Mouse (Mus musculus) cerebellum, adult 18-20 months (tissue): Measurements from ENCODE around the gene Ifnar1.
"Not testable (repeated sequence)": the region's sequence is repeated elsewhere in the genome, so short reads cannot be mapped to it uniquely, and the experiment has no call there.

Experiments used
- DNase-seq, 2 experiments: peaks; one replicate each; pipeline ENCODE4 v3.0.0; 2021

The Ifnar1 gene

DNA sequence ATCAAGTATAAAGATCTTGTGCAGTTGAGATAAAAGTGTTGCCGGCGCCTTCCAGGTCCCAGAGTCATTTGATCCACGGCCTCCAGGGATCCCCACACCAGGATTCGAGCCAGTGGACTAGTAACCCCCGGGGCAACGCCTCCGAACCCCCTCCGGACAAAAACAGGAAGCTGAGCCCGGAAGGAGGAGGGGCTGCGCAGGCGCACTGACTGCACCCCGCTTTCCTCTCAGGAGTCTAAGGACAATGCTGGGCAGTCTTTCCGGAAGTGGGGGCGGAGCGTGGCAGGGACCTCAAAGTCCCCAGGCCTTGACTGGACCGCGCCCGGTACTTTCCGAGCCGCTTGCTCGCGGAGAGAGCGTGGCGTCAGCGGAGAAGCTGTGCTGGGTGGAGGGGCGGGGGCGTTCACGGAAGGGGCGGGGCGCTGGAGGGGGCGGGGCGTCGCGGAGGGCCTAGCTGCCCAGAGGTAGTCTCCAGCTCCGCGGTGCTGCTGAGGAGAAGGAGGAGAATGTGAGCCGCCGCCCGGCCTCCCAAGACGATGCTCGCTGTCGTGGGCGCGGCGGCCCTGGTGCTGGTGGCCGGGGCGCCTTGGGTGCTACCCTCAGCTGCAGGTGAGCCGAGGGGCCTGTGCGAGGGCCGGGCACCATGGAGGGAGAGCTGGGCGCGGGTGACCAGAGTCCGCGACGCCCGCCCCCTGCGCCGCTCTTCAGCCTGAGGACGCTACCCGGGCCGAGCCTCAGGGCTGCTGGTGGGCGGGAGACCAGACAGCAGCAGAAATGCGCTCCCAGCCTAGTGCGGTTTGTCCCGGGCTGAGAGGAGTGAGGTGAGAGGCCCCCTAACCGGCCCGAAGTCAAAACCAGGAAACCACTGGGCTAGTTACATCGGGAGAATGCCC, at the start of gene Ifnar1:
Ifnar1 (plus strand) TSS at position 431 of the 893 bp plus-strand sequence.
- peak; percentile 98 to 99 for DNase-seq

DNA sequence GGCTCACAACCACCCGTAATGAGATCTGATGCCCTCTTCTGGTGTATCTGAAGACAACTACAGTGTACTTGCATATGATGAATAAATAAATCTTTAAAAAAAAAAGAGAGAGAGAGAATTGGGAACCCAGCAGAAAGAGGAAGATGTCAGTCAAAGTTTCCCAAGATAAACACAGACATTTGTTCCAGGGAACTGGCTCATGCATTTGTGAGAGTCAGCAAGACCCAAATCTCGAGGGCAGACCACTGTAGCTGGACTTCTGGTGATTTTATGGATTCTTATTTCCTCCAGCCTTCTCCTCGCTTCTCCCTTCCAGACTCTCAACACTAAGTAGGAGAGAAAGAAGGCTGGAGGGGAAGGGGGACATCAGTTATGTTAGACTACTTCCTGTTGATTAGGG, 47.0 kb upstream of the Ifnar1 start:
- no peak for DNase-seq

DNA sequence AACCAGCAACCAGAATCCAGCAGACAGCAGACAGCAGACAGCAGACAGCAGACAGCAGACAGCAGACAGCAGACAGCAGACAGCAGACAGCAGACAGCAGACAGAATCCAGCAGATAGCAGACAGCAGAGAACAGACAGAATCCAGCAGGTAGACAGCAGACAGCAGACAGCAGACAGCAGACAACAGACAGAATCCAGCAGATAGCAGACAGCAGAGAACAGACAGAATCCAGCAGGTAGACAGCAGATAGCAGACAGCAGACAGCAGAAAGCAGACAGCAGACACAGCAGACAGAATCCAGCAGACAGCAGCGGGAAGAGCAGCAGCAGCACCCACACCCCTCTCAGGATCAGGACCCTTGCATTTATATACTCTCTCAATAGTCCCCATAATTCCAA, 46.4 kb upstream of the Ifnar1 start:
- DNase-seq, result not testable (repeated sequence)

DNA sequence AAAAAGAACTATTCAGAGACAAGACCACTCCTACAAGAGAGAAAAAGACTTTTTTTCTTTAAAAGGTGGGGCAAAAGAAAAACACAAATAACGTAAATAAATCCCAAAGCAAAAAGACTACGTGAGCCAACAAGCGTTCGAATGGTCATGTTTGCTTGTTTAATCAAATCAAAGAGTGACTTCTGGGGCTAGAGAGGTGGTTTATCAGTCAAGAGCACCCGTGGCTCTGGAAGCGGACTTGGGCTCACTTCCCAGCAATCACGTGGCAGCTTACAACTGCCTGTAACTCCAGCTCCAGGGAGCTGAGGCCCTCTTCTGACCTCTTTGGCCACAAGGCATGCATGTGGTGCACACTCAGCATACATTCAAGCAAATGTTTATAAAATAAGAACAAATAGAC, 43.7 kb upstream of the Ifnar1 start:
- no peak for DNase-seq

DNA sequence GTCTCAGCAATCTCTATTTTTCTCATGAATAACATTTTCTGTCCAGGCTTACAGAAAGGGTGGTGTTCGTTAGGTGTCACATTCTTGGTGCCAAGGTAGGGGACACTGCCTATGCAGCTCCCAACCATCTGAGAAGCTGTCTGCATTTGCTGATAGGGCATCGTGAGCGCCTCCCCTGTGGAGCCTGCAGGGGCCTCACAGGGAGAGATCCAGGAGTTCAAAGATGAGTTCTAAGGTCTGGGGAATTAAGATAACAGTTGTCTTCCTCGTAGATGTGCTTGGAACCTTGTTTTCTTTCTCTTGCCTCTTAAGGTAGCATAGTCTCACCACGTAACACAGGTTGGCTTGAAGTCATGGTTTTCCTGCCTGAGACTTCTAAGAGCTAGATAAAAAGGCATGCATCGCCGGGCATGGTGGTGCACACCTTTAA, 43.2 kb upstream of the Ifnar1 start:
- DNase-seq, result no peak

DNA sequence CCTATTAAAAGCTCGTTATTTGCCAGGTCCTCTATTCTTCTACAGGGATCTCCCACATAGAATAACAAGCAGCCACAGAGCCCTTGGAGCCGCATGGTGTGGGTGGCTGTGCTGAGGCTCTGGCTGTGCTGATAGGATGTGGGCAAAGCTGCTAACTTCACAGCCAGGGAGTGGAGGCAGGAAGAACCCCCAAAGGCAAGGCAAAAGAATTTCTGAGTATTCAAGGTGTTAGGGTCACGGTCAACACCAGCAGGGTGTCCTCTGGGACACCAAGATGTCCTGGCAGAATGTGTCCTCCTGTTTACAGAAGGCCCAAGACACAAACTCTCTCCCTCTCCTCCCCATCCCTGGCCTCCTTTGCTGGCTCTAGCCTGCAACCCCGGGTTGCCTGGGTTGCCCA, 42.6 kb upstream of the Ifnar1 start:
- no peak for DNase-seq

DNA sequence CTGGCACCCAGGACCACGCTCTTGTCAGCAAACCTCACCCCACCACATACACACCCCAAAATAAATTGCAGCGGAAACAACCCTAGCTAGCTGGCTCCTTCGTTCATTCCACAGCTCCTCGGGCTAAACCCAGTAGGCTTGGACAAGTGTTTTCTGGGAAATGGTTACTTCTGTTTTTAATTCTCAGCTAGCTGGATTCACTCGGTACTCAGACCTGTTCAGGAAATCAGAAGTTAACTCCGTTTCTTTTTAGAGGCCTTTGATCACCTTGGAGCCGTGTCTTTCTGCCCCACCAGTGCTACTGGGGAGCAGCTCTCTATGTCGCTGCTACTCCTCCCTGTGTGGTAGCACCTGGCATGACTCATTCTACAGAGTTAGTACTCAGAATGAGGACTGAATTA, 41.8 kb upstream of the Ifnar1 start:
- DNase-seq, result no peak

DNA sequence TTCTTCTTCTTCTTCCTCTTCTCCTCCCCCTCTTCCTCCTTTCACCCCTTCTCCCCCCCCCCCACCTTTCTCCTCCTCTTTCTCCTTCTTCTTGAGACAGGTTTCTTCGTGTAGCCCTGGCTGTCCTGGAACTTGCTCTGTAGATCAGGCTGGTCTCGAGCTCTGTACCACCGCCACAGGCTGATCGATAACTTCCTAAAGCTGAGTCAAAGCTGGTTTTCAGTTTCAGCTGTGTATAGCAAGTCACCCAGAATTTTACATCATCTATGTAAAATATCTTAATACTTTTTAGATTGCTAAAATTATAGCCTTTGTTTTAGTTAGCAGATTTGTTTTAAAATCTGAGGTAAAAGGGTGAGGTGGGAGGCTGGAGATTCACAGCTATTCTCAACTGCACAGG, 40.2 kb upstream of the Ifnar1 start:
- no peak for DNase-seq

DNA sequence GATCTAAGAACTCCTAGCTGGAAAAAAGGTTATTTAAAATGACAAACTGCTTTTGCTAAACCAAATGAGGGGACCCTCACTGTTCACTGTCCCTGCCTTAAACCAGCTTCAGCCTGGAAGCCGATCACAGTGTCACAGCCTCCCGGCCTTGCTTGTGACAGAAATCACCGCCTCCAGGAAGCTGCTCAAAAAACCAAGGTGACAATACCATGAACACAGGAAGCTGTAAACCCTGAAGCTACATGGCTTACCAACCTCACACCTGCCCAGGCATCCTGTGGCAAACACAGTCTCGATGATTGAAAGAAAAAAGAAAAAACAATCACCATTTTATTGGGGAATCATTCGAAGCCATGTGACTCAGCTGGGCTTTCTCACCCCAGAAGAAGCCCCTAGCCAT, 39.5 kb upstream of the Ifnar1 start:
- DNase-seq, result no peak

DNA sequence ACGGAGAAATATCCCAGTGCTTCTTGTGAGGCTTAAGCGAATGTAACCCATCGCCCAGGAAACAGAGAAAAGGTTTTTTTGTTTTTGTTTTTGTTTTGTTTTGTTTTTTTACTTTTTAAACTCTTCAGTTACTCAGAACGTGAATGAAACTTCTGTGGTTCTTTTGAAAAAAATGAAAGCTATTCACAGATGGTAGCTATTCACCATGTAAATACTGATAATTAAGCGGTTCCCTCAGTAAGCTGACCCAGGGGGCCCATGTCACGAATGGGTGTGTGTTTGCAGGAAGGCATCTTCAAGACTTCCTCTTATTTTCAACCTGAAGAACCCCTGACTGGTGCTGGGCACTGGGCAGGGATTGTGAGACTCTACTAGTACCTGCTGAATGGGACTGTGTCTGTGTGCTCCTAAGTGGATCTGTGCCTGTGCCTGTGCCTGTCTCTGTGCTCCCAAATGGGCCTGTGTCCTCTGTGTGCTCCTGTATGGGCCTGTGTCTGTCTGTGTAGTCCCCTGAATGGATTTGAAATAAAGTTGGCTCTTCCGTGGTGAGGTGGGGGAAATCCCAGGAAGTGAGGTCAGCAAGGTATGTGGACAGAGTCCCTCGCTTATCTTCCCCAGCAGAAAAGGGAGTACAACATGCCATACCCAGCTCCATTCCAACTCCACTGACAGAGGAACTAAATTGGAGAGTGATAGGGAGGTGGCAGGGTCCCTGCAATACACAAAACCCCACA, 38.1 kb upstream of the Ifnar1 start:
- DNase-seq, result no peak

DNA sequence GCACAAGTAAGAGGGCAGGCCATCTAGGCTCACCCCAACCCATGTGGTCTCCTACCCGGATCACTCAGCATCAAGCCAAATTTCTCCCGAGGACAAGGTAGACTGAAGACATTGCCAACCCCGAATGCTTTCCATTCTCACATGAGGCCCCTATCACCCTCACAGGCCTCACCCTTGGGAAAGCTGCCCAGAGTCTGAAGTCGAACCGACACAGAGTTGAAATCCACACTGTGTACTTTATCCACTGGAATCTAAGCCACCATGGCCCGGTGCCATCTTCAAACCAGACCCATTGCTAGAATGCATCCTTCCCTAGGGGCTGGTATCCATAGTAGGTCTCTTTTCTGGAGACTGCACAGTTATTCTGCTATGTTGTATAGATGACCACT, 37.5 kb upstream of the Ifnar1 start:
- DNase-seq, result no peak

DNA sequence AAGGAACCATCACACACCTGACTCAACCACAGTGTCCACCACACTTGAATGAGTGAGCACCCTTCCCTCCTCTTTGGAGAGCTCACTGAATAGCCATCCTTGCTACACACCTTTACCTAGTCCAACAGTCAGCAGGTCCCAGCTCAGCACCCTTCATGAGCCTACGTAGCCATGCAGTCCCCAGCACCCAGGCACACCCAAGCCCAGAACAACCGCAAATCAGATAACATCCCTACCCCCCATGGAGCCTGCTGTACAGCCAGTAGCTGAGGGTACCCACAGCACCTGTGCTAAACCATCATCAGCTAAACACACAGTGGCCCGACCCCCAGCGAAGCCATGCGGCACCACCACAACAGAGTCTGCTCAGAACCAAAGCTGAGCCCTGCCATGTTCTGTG, 37.0 kb upstream of the Ifnar1 start:
- no peak for DNase-seq

DNA sequence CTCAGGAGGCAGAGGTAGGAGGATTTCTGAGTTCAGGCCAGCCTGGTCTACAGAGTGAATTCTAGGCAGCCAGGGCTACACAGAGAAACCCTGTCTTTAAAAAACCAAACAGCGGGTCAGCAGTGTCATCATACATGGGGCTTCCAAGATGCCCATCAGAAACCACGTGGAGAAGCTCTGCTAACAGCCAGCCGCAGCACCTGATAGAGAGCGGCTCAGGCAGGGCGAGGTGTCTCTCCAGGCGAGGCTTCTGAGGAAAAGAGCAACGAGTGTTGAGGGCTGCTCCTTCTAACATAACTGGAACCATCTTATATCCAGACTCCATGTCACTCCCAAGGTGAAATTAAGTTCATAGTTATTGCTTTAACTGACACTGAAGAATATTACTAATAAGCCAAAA, 36.1 kb upstream of the Ifnar1 start:
- DNase-seq, result no peak

DNA sequence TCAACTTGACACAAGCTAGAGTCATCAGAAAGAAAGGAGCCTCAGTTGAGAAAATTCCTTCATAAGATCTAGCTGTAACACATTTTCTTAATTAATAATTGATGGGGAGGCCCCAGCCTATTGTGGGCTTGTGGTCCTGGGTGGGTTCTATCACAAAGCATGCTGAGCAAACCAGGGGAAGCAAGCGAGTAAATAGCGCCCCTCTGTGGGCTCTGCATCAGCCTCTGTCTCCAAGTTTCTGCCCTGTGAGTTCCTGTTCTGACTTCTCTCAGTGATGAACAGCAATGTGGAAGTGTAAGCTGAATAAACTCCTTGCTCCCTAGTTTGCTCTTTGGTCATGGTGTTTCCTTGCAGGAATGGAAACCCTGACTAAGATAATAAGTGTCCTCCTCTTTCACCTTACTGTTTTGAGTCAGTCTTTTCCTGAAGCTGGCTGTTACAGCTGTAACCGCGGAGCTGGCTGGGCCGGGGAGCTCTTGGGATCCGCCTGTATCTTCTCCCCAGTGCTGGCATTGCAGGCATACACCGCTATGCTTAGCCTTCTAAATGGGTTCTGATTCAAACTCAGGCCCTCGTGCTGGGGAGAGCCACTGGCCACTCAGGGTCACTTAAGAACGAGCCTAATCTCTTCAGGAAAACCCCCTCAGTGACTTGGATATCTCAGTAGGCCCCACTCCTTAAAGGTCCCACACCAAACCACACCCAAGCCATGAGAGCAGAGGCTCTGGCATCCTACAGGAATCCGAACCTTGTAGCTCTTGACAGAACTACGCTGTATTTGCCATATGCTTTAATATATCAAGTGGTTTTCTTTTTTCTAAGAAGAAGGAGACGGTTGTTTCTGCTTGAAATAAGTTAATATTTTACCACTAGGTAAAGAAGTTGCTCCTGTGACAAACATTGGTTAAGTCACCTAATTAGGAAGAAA, 34.6 kb upstream of the Ifnar1 start:
- no peak for DNase-seq

DNA sequence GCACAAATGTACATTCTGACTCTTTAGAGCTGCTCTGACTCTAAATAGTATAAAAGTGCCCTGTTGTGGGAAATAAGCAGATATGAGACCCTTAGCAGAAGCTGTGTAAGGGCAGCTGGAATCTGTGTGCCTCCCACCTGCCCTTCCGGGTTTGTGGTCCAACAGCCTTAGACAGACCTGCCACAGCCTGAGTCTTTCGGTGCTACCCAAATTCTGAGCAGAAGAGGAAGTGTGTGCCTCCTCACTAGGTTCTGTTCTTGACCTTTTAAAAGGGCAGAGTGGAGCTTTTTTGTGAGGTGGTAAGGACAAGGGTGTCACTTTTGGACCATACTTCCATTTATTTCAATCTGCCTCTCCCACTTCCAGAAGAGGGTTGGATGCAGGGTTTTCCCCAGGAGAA, 33.1 kb upstream of the Ifnar1 start:
- no peak for DNase-seq

DNA sequence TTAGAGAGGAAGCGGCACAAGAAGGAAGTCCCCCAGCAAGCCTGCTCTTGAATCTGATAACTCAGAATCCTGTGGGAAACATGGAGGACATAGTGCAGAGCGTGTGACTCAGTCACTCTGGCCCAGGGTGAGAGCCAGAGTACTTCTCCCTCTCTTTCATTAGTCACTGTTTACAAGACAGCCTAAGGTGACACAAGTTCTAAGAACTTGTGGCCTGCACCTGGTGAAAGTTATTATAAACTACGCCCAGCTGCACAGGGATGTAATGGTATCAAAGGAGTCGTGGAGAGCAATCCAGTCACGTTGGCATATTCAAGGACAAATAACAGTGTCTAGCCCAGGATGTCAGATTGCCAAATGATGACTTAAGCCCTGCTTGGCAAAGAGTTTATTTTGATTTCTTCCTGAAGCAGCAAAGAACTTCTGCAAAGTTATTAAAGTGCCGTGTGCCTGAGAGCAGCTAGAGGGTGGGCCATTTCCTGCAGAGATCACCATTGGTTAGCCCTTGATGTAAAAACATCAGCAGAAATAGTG, 32.6 kb upstream of the Ifnar1 start:
- no peak for DNase-seq

DNA sequence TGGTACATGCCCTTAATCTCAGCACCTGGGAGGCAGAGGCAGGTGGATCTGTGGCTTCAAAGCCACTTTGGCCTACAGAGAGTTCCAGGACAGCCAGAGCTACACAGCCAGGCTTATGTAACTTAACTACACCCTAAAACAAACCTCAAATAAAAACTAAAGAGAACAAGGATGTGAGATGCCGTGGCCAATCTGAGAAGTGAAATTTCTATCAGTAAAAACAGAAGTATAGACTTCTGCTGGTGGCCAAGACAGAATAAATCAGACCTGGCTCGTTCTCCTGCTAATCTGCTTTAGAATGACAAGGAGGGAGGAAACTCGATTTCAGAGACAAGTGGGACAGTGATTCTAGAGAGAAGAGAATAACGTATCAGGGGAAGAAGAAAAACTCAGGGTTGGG, 29.2 kb upstream of the Ifnar1 start:
- no peak for DNase-seq

DNA sequence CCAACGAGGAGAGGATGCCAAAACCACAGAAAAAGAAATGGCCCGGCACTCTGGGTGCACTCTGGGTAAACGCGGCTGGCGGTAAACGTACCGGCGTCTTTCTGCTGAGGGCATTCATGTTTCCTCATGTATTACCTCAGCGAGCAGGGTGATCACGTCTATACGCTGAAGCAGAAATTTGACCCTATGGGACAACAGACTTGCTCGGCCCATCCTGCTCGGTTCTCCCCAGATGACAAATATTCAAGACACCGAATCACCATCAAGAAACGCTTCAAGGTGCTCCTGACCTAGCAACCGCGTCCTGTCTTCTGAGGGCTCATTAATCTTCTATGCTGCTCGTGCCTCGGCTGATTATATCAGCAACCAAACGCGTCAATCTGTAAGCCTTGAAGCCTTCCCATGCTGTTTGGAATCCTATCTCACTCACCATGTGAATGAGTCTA, 26.7 kb upstream of the Ifnar1 start:
- DNase-seq, result no peak

DNA sequence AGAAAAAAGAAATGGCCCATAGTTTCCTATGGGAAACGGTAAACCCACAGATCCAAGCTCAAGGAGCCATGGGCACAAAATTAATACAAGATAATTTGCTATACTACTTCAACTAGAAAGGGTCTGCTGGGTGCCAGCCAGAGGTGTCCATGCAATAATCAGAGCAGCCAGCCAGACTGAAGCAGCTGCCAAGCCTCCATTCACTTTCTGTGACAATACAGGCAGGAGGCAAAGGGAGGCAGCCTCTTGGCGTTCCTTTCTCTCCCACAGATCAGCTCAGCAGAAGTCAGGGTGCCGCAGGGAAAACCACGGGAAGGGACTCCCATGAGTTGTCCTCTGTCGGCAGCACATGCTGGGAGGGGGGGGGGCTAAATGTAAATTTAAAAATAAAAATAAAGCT, 26.1 kb upstream of the Ifnar1 start:
- DNase-seq, result no peak

DNA sequence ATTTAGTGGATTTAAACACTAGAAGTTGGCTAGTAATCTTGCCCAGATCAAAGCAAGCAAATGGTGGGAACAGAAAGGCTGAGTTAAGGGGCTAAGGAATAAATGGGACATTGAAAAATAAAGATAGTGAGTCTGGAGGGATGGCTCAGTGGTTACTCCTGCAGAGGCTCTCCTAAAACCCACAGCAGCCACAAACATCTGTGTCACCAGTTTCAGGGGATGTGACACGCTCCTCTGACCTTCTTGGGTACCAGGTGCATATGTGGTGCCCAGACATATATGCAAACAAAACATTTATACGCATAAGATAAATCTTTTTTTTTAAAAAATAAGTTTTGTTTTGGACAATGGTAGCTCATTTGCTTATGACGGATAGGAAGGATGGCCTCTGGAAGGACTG, 25.6 kb upstream of the Ifnar1 start:
- no peak for DNase-seq

DNA sequence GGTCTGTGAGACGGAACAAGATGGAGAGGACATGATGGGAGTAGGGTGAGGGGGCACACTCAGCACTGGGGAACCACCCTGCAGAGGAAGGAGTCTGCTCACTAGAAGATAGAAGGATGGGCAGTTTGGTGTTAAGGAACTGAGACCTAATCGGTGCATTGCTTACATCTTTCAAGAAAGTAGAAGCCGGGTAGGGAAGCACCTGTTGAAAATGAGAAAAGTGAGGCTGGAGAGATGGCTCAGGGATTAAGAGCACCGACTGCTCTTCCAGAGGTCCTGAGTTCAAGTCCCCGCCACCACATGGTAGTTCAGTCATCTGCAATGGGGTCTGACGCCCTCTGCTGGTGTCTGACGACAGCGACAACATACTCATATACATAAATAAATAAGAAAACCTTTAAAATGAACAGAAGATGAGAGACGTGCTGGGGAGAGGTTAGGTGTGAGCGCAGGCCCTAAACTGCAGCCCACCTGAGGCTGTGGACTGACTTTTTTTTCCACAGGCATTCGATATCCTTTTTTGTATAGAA, 25.1 kb upstream of the Ifnar1 start:
- DNase-seq, result no peak

DNA sequence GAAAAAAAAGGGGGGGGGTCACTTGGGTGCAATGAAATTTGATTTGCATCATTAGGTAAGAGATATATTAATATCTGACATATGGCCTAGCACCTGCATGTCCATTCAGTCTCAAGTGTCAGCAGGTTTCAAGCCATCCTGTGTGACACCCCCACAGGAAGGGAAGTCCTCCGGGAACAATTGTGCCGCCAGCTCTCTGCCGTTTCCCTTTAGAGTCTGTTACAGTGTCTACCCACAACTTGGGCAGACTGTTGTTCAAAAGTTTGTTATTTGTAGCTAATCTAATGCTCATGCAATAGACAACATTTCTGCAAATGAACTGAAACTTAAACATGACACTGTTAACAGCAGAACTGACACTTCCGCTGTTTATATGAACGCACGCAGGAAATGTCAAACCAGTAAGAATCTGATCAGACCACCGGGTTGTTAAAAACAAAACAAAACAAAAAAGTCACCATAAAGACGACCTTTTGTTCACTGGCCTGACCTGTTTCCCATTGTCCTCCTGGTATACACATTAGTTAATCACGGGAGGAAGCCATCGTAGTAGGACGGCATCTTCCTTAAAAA, 23.9 kb upstream of the Ifnar1 start:
- no peak for DNase-seq
